In the genomic region with DNA sequence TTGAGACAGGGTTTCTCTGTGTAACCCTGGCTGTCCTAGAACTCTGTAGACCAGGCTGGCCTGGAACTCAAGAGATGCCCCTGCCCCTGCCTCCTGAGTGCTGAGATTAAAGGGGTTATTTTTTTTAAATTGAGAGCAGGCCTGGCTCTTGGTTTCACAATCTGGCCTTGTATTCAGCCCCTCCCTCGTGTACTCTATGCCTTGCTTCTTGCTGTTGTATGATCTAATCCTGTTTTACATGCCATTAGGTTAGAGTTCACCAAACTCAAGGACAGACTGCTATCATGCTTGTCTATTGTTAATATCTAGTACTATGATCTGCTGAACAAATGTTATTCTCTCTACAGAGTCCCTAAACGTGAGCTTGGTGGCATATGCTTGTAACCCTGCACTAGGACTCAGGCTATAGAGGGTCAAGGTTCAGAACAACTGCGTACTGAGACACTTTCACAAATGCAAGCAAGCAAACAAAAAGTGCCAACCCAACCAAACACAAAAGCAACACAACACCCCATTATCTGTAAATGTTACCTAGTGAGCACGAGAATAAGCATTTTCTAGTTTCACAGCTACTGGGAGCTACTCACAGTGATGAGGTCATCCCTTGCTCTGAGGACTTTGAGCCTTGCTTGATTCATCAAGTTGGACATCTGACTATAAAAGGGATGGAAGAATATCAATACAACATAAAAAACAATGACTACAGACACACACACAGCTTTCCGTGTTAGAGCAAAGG, we compare ENCODE assay signal across 30 mouse cellular contexts. TPM values are rescaled to one million over a fixed set of nuclear protein-coding genes. Genes with fewer than 3 reads are reported as not detected.
A peak's percentile ranks its signal among the peaks of the same experiment; 100 is the strongest.
DNase-seq lines count a peak whose midpoint lies in the region; ATAC-seq lines count a peak whose summit lies in the region.
"Had no signal": no experiment of that assay in that cellular context is flagged by ENCODE, and none has a peak within 500 bp of the region (broad histone marks: within the 10 kb centered on the region; RNA-seq: fewer than 3 reads in every experiment).

No protein-coding gene starts in this region.

- intact Hi-C loops in heart, postnatal 10 days (cut with DNase I): no loop called here

- H3K27ac ChIP-seq in brown adipose tissue, adult 24 weeks (replicated peaks; ENCODE audit: low read depth, low read length): peak overlapping the region; percentile 33; the same call in 1 of the 2 replicates
- no peak overlapping the region for H3K27ac ChIP-seq in intestine, embryonic 16.5 days (ENCODE audit: low read length)
- peak overlapping the region; percentile 70 for H3K27ac ChIP-seq in liver, embryonic 13.5 days
- H3K27ac ChIP-seq in stomach, embryonic 14.5 days (ENCODE audit: low read length): peak overlapping the region; percentile 52; the same call in 1 of the 2 replicates
- H3K27ac ChIP-seq: embryonic facial prominence, embryonic 12.5 days; forebrain, embryonic 15.5 days; heart, adult 2 months; hindbrain, embryonic 10.5 days; left cerebral cortex, adult 2 months; limb, embryonic 13.5 days; lung, embryonic 15.5 days had no signal

- no peak overlapping the region for H3K9ac ChIP-seq in intestine, embryonic 16.5 days (ENCODE audit: low read depth, low read length)
- H3K9ac ChIP-seq in liver, embryonic 13.5 days: no peak overlapping the region
- H3K9ac ChIP-seq in stomach, embryonic 14.5 days (replicated peaks; ENCODE audit: low read depth, low read length): no peak overlapping the region
- H3K9ac ChIP-seq: embryonic facial prominence, embryonic 12.5 days; forebrain, embryonic 15.5 days; heart, embryonic 12.5 days; limb, embryonic 13.5 days; lung, embryonic 15.5 days had no signal

- H3K4me1 ChIP-seq in brown adipose tissue, adult 24 weeks (ENCODE audit: control insufficient read depth, insufficient read depth, insufficient read length, low read length): no peaks in the 10 kb centered on the region
- peaks cover 3% of the 10 kb centered on the region; the same call in 1 of the 2 replicates for H3K4me1 ChIP-seq in intestine, embryonic 16.5 days (ENCODE audit: control insufficient read depth, insufficient read depth, low read length)
- peaks cover 9% of the 10 kb centered on the region; the same call in 1 of the 2 replicates for H3K4me1 ChIP-seq in liver, embryonic 13.5 days (replicated peaks)
- no peaks in the 10 kb centered on the region for H3K4me1 ChIP-seq in stomach, embryonic 14.5 days (ENCODE audit: control insufficient read depth, insufficient read depth, low read length)
- H3K4me1 ChIP-seq: embryonic facial prominence, embryonic 12.5 days; forebrain, embryonic 15.5 days; heart, embryonic 12.5 days; hindbrain, embryonic 10.5 days; limb, embryonic 13.5 days; lung, embryonic 15.5 days had no signal

- H3K4me2 ChIP-seq in intestine, embryonic 16.5 days (ENCODE audit: low read depth, low read length): no peak overlapping the region
- no peak overlapping the region for H3K4me2 ChIP-seq in liver, embryonic 13.5 days
- no peak overlapping the region for H3K4me2 ChIP-seq in stomach, embryonic 14.5 days (replicated peaks; ENCODE audit: low read depth, low read length)
- H3K4me2 ChIP-seq: embryonic facial prominence, embryonic 12.5 days; forebrain, embryonic 15.5 days; heart, embryonic 12.5 days; limb, embryonic 13.5 days; lung, embryonic 15.5 days; midbrain, embryonic 11.5 days had no signal

- H3K9me3 ChIP-seq in intestine, embryonic 16.5 days (ENCODE audit: control insufficient read depth, low read length): no peaks in the 10 kb centered on the region
- no peaks in the 10 kb centered on the region for H3K9me3 ChIP-seq in liver, embryonic 13.5 days (replicated peaks)
- H3K9me3 ChIP-seq in stomach, embryonic 14.5 days (ENCODE audit: control insufficient read depth, low read depth, low read length): no peaks in the 10 kb centered on the region
- H3K9me3 ChIP-seq: embryonic facial prominence, embryonic 12.5 days; forebrain, embryonic 15.5 days; hindbrain, embryonic 10.5 days; limb, embryonic 13.5 days; lung, embryonic 15.5 days had no signal

- peaks cover 24% of the 10 kb centered on the region for H3K36me3 ChIP-seq in intestine, embryonic 16.5 days (ENCODE audit: control insufficient read depth, insufficient read depth, low read length)
- peaks cover 98% of the 10 kb centered on the region for H3K36me3 ChIP-seq in liver, embryonic 13.5 days
- H3K36me3 ChIP-seq in stomach, embryonic 14.5 days (ENCODE audit: control insufficient read depth, insufficient read depth, low read length): peaks cover 53% of the 10 kb centered on the region

- ATAC-seq in intestine, embryonic 16.5 days: peak; percentile 58
- ATAC-seq in liver, embryonic 13.5 days (ENCODE audit: low read depth): no peak
- ATAC-seq in stomach, embryonic 14.5 days (ENCODE audit: insufficient number of reproducible peaks, insufficient read depth, low FRiP score, low read depth): 0 out of 2 replicates have a peak, but pooled peaks have one; percentile 38
- ATAC-seq: CD4-positive, CD25-positive, alpha-beta regulatory T cell, adult 4 months; forebrain, embryonic 15.5 days; hindbrain, embryonic 16.5 days; midbrain, embryonic 16.5 days had no signal

- H3K27me3 ChIP-seq in intestine, embryonic 16.5 days (replicated peaks; ENCODE audit: control insufficient read depth, insufficient read depth, low read length): no peaks in the 10 kb centered on the region
- H3K27me3 ChIP-seq in liver, embryonic 13.5 days: no peaks in the 10 kb centered on the region
- H3K27me3 ChIP-seq in stomach, embryonic 14.5 days (ENCODE audit: control insufficient read depth, insufficient read depth, low read length): no peaks in the 10 kb centered on the region
- H3K27me3 ChIP-seq: embryonic facial prominence, embryonic 12.5 days; forebrain, embryonic 15.5 days; heart, embryonic 12.5 days; limb, embryonic 13.5 days; lung, embryonic 15.5 days had no signal

- H3K4me3 ChIP-seq in brown adipose tissue, adult 24 weeks (ENCODE audit: insufficient read depth, low read depth, low read length): no peak overlapping the region
- H3K4me3 ChIP-seq in intestine, embryonic 16.5 days (ENCODE audit: low read length): no peak overlapping the region
- no peak overlapping the region for H3K4me3 ChIP-seq in liver, embryonic 13.5 days (replicated peaks)
- H3K4me3 ChIP-seq in stomach, embryonic 14.5 days (ENCODE audit: low read depth, low read length): no peak overlapping the region
- H3K4me3 ChIP-seq: embryonic facial prominence, embryonic 12.5 days; forebrain, embryonic 15.5 days; heart, adult 2 months; heart, embryonic 12.5 days; hindbrain, embryonic 10.5 days; left cerebral cortex, adult 2 months; limb, embryonic 13.5 days; lung, embryonic 15.5 days had no signal

- 59% methylated on average over 5 of the region's 5 CpGs for WGBS in intestine, embryonic 16.5 days
- WGBS in liver, embryonic 13.5 days (ENCODE audit: insufficient replicate concordance): 66% methylated on average over 5 of the region's 5 CpGs
- WGBS in stomach, embryonic 14.5 days: 66% methylated on average over 5 of the region's 5 CpGs

- DNase-seq in liver, embryonic 13.5 days: no peak
- DNase-seq in right cerebral cortex, postnatal 25 days: no peak
- DNase-seq in heart, postnatal 10 days: no peak
- no peak for DNase-seq in lung, adult 18-20 months
- no peak for DNase-seq in embryo, embryonic 9.5 days (ENCODE audit: extremely low spot score)
- DNase-seq: adrenal gland, adult 8-10 months; cerebellum, adult 11 months; cerebellum, adult 9-10 months; cerebellum, postnatal 36 days; heart, adult 2 months; kidney, adult 11 months; kidney, postnatal 14 days; lung, postnatal 36 days; thymus, adult 2 months; thymus, postnatal 36 days had no signal

RNA-seq across cellular contexts. Expression of a gene that starts 15.4 kb away (rescaled TPM):
- 200 and 349 TPM in 2 replicates for polyA plus RNA-seq in brown adipose tissue, adult 24 weeks (2012; ENCODE audit: insufficient read depth, insufficient read length, missing spikeins)
- polyA plus RNA-seq in intestine, embryonic 16.5 days (2015; fragmentation: Nextera tagmentation; extraction: Ambion mirVana): 187 and 202 TPM in 2 replicates
- polyA plus RNA-seq in liver, embryonic 13.5 days (2015; fragmentation: Nextera tagmentation; extraction: Ambion mirVana): 158 and 180 TPM in 2 replicates
- 125 and 128 TPM in 2 replicates for polyA plus RNA-seq in stomach, embryonic 14.5 days (2014; fragmentation: Nextera tagmentation; extraction: Ambion mirVana)
- 100 to 1,000 TPM; 168 to 172 TPM for total RNA-seq in heart, postnatal 10 days (2021)

RNA-seq across cellular contexts. Expression of a gene that starts 28.8 kb away (rescaled TPM):
- polyA plus RNA-seq in brown adipose tissue, adult 24 weeks (2012; ENCODE audit: insufficient read depth, insufficient read length, missing spikeins): 56.4 and 68.8 TPM in 2 replicates
- 18.1 and 19.6 TPM in 2 replicates for polyA plus RNA-seq in intestine, embryonic 16.5 days (2015; fragmentation: Nextera tagmentation; extraction: Ambion mirVana)
- polyA plus RNA-seq in liver, embryonic 13.5 days (2015; fragmentation: Nextera tagmentation; extraction: Ambion mirVana): 37.7 and 44.1 TPM in 2 replicates
- 23.9 and 29.5 TPM in 2 replicates for polyA plus RNA-seq in stomach, embryonic 14.5 days (2014; fragmentation: Nextera tagmentation; extraction: Ambion mirVana)
- total RNA-seq in heart, postnatal 10 days (2021): 10 to 100 TPM; 78.0 to 89.4 TPM

RNA-seq across cellular contexts. Expression of a gene that starts 33.8 kb away (rescaled TPM):
- not detected in 2 replicates for polyA plus RNA-seq in brown adipose tissue, adult 24 weeks (2012; ENCODE audit: insufficient read depth, insufficient read length, missing spikeins)
- polyA plus RNA-seq in intestine, embryonic 16.5 days (2015; fragmentation: Nextera tagmentation; extraction: Ambion mirVana): not detected in 2 replicates
- polyA plus RNA-seq in liver, embryonic 13.5 days (2015; fragmentation: Nextera tagmentation; extraction: Ambion mirVana): 0.07 and 0.09 TPM in 2 replicates
- polyA plus RNA-seq in stomach, embryonic 14.5 days (2014; fragmentation: Nextera tagmentation; extraction: Ambion mirVana): 0.20 TPM in 1 of 2 replicates, not detected in the other
- total RNA-seq in heart, postnatal 10 days (2021): under 1 TPM; 0.22 to 0.48 TPM
- polyA plus RNA-seq: kidney, embryonic 14.5 days; lung, embryonic 15.5 days had no signal
